Mouse (Mus musculus) liver, postnatal 0 days (tissue): ENCODE measurements at regions not wholly inside any gene's neighbourhood (a gene's known extent, or its start where the extent isn't known, plus 50 kb on each side); places are given as distances from the start of the nearest gene placed in this dataset.

ENCODE experiments used
- ATAC-seq: fragments of 200-750 bp; cut with Nextera tagmentation; 2 replicates; pipeline ENCODE4 v1.8.0; 2017; ENCODE audit warnings: mild to moderate bottlenecking, moderate library complexity
- DNase-seq: peaks from one replicate; pipeline ENCODE4 v3.0.0-alpha.2; 2016
- H3K27ac ChIP-seq: fragments of 300-500 bp; sonication (generic); 2 replicates; pipeline ENCODE4 v1.5.1; 2014; ENCODE audit warnings: antibody characterized with exemption, moderate library complexity, mild to moderate bottlenecking, low read depth
- H3K27me3 ChIP-seq: fragments of 300-500 bp; sonication (generic); 2 replicates; pipeline ENCODE4 v1.6.1; 2014; ENCODE audit warnings: low read length, control low read depth, mixed read lengths; ENCODE audit not compliant: insufficient read depth
- H3K36me3 ChIP-seq: fragments of 300-500 bp; sonication (generic); replicated peaks from 2 replicates; pipeline ENCODE4 v1.6.1; 2014; ENCODE audit warnings: mild to moderate bottlenecking, control low read depth, low read length, moderate library complexity, mixed read lengths; ENCODE audit not compliant: insufficient read depth
- H3K4me1 ChIP-seq: fragments of 300-500 bp; sonication (generic); 2 replicates; pipeline ENCODE4 v1.6.1; 2014; ENCODE audit warnings: antibody characterized with exemption, mild to moderate bottlenecking, control low read depth; ENCODE audit not compliant: insufficient read depth
- H3K4me2 ChIP-seq: fragments of 300-500 bp; sonication (generic); 2 replicates; pipeline ENCODE4 v1.6.1; 2014; ENCODE audit warnings: low read depth, mild to moderate bottlenecking, low read length, moderate library complexity, mixed read lengths
- H3K4me3 ChIP-seq: fragments of 300-500 bp; sonication (generic); 2 replicates; pipeline ENCODE4 v1.5.1; 2014; ENCODE audit warnings: low read depth, low read length
- H3K9ac ChIP-seq: fragments of 300-500 bp; sonication (generic); replicated peaks from 2 replicates; pipeline ENCODE4 v1.6.1; 2014; ENCODE audit warnings: mild to moderate bottlenecking, moderate library complexity
- H3K9me3 ChIP-seq: fragments of 300-500 bp; sonication (generic); 2 replicates; pipeline ENCODE4 v1.6.1; 2016; ENCODE audit warnings: mild to moderate bottlenecking, control low read depth, low read length, mixed read lengths
- CTCF ChIP-seq: sonication (generic); IDR thresholded peaks from 2 replicates; pipeline ENCODE4 v1.5.1; 2016; ENCODE audit warnings: antibody characterized with exemption, low read depth
- EP300 ChIP-seq: IDR thresholded peaks from 2 replicates; pipeline ENCODE4 v1.6.1; 2016; ENCODE audit warnings: antibody characterized with exemption, low read depth, mild to moderate bottlenecking
- WGBS: fragments of 180-500 bp; shearing (Covaris S2); extraction: QIAGEN DNeasy Blood & Tissue Kit; methylation state at CpG from one replicate; pipeline ENCODE4 v1.1.7; 2014; ENCODE audit not compliant: insufficient replicate concordance; 5-methylcytosine and 5-hydroxymethylcytosine counted together

DNA sequence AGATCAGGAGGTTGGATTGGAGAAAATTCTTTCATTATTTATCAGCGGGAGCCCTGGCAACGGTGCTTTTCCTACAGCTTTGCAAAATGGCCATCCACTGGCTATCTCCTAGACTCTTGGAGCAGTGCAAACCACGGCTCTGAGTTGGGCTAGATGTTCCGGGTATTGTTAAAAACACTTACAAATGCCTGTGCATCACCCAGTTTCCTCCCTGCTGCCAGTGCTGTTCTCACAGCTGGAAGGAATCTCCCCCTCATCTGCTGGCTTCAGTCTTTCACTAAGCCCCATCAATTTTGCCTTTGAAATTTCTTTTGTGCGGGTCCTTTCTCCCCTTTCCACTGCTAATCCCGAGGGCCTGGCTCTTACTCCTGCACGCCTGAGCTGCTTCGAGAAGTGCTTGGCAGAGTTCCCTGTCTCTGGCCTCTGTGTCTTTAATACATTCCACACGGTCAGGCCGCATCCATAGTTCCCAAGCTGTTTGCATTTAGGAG is 156.8 kb downstream of the Uaca start:
- Histone ChIP-seq H3K27me3 (no peaks in the 10 kb centered on the region), H3K9me3 (no peaks in the 10 kb centered on the region), H3K4me1 (no peaks in the 10 kb centered on the region), H3K4me2 (no peak overlapping the region), H3K9ac (no peak overlapping the region), H3K4me3 (no peak overlapping the region), H3K36me3 (no peaks in the 10 kb centered on the region), H3K27ac (no peak overlapping the region)
- no peak for ATAC-seq
- TF ChIP-seq EP300: no peak
- TF ChIP-seq CTCF: no peak
- 57% methylated on average over 10 of the region's 10 CpGs for WGBS
- no peak for DNase-seq

DNA sequence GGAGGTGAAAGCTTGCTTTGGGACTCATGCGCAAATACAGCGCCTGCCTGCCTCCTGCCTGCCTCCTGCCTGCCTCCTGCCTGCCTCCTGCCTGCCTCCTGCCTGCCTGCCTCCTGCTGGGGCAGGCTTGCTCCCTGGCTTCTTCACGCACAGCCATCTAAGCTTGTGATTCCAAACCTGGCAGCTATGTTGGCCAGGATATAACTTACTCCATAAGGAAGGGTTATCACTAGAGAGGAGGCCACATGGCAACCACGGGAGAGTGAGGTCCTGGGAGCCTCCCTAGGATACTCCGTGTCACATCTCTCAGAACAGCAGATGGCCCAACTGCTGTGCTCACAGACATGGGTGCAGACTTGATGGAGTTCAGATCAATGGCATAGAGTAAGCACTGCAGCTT is 163.1 kb downstream of the Uaca start:
- Histone ChIP-seq H3K27me3 (no peaks in the 10 kb centered on the region), H3K36me3 (no peaks in the 10 kb centered on the region), H3K27ac (no peak overlapping the region), H3K4me2 (no peak overlapping the region), H3K9ac (no peak overlapping the region), H3K4me1 (no peaks in the 10 kb centered on the region), H3K4me3 (no peak overlapping the region), H3K9me3 (no peaks in the 10 kb centered on the region)
- no peak for DNase-seq
- ATAC-seq: no peak
- WGBS: 63% methylated on average over 5 of the region's 5 CpGs
- TF ChIP-seq CTCF (no peak), EP300 (no peak)

DNA sequence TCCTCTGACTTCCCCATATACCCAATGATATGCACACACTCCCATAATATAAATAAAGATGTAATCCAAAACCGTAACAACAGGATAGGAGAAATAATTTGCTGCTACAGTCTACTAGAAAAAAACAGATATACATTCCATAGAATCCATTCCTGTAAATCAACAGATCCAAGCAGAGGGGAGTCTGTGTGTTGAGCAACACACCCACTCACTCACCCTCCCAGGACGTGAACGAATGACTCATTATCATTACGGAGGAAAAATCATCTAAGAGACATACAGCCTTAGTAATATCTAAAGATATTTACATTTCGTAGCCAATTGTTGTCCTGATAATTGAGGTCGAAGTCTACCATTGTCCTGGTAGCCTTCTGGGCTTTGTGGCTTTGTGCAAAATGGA is 165.2 kb downstream of the Uaca start:
- no peak overlapping the region for H3K9ac ChIP-seq
- no peak overlapping the region for H3K27ac ChIP-seq
- no peak overlapping the region for H3K4me3 ChIP-seq
- TF ChIP-seq CTCF (no peak), EP300 (no peak)
- H3K9me3 ChIP-seq: no peaks in the 10 kb centered on the region
- H3K4me2 ChIP-seq: no peak overlapping the region
- H3K36me3 ChIP-seq: no peaks in the 10 kb centered on the region
- WGBS: 69% methylated on average over 6 of the region's 6 CpGs
- no peaks in the 10 kb centered on the region for H3K27me3 ChIP-seq
- no peak for DNase-seq
- no peaks in the 10 kb centered on the region for H3K4me1 ChIP-seq
- no peak for ATAC-seq

DNA sequence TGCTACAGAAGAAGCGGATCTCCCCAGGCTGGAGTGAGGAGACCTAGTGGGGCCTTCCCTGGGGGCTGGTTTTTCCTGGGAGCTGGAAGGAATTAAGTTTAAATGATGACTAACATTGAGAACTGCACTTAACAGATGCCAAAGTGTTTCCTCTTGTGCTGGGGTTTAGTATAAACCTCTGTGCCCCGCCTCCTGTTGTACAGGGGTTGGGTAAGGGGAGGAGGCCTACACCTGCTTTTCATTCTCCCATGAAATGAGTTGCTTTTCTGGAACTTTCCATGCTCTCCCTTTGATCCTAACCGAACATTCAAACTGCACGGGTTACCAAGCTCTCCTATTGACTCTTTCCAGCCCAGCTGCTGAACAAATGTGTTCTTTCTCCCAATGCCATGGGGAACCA is 167.7 kb downstream of the Uaca start:
- Histone ChIP-seq H3K4me2 (no peak overlapping the region), H3K9me3 (no peaks in the 10 kb centered on the region), H3K27ac (no peak overlapping the region), H3K4me3 (no peak overlapping the region), H3K4me1 (no peaks in the 10 kb centered on the region), H3K27me3 (no peaks in the 10 kb centered on the region), H3K9ac (no peak overlapping the region), H3K36me3 (no peaks in the 10 kb centered on the region)
- TF ChIP-seq CTCF: no peak
- TF ChIP-seq EP300: no peak
- no peak for ATAC-seq
- 71% methylated on average over 4 of the region's 4 CpGs for WGBS
- DNase-seq: no peak

DNA sequence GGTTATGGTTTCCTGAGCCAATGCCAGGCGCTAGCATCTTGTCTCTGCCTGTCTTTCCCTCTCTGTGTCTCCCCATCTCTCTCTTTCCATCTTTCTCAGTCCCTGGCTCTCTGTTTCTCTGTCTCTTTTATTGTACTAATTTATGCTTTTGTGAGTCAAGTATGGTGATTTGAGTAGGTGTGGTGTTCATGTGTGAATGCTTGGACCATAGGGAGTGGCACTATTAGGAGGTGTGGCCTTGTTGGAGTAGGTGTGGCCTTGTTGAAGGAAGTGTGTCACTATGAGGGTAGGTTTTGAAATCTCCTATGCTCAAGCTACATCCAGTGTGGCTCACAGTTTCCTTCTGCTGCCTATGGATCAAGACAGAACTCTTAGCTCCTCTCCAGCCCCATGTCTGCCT is 171.3 kb downstream of the Uaca start:
- Histone ChIP-seq H3K9ac (no peak overlapping the region), H3K27me3 (no peaks in the 10 kb centered on the region), H3K9me3 (no peaks in the 10 kb centered on the region), H3K36me3 (no peaks in the 10 kb centered on the region), H3K4me2 (no peak overlapping the region), H3K27ac (no peak overlapping the region), H3K4me3 (no peak overlapping the region), H3K4me1 (no peaks in the 10 kb centered on the region)
- TF ChIP-seq CTCF: no peak
- no peak for TF ChIP-seq EP300
- DNase-seq: no peak
- 80% methylated on average over 1 of the region's 1 CpGs for WGBS
- ATAC-seq: no peak

DNA sequence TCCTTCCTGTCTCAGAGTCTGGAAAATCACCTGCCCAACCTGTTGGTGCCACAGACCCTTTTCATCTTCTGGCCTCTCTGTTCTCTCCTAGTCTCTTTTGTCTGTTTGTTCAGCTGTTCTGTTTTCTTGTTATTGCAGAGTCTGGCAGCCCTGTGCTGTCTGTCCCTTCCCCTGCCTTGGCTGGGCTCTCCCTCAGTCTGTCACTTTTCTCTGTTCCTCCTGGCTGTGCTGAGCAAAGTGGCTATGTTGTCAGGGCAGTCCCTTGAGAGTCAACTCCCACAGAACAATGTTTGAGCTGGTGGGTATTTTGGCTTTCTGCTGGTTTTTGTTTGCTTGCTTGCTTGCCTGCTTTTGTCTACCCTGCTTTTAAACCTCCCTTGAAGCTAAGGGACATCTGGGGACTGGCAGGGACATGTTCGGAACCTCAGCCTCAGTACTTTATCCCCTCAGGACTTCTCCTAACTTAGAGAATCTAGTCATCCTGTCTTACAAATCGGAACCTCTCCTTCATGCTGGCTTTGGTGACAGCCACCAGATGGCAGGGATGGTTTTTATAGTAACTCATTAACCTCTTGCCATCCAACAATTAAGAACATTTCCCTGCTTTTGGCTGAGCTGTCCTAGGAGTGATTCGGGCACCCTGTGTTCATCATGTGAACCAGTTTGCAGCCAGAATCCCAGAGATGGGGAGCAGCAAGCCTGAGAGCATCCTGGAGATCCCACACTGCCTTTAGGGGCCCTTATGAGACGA is 174.1 kb downstream of the Uaca start:
- ATAC-seq: no peak
- no peak overlapping the region for H3K4me2 ChIP-seq
- H3K4me3 ChIP-seq: no peak overlapping the region
- TF ChIP-seq EP300 (no peak), CTCF (peak; percentile 32)
- no peak overlapping the region for H3K27ac ChIP-seq
- DNase-seq: no peak
- H3K27me3 ChIP-seq: no peaks in the 10 kb centered on the region
- no peaks in the 10 kb centered on the region for H3K9me3 ChIP-seq
- WGBS: 41% methylated on average over 4 of the region's 4 CpGs
- no peak overlapping the region for H3K9ac ChIP-seq
- H3K36me3 ChIP-seq: no peaks in the 10 kb centered on the region
- no peaks in the 10 kb centered on the region for H3K4me1 ChIP-seq
